Mouse (Mus musculus) brain, embryonic 14.5 days (tissue): ENCODE results near the gene Ppfibp1. TPM values are rescaled to one million over a fixed set of nuclear protein-coding genes. Genes with fewer than 3 reads are reported as not detected.

Experiments
- DNase-seq: peaks from one replicate; pipeline ENCODE4 v3.0.0-alpha.2; 2011; ENCODE audit warnings: low read depth
- CTCF ChIP-seq: fragments of 200-500 bp; IDR thresholded peaks from 2 replicates; pipeline ENCODE4 v1.5.1; 2012; ENCODE audit warnings: inconsistent platforms, mild to moderate bottlenecking, moderate library complexity, borderline replicate concordance; ENCODE audit not compliant: insufficient read depth, insufficient read length; ENCODE audit errors: extremely low read depth
- POLR2A ChIP-seq: fragments of 200-500 bp; IDR thresholded peaks from 2 replicates; pipeline ENCODE4 v1.6.1; 2012; ENCODE audit warnings: mild to moderate bottlenecking, inconsistent platforms, borderline replicate concordance; ENCODE audit not compliant: poor library complexity, insufficient read depth, insufficient read length, severe bottlenecking; ENCODE audit errors: extremely low read depth
- polyA plus RNA-seq: library from polyadenylated mRNA; depleted of rRNA; stranded (reverse); fragments of >200 nt; gene quantifications from 2 replicates; pipeline ENCODE4 v1.2.3, GENCODE M21; 2012

Gene Ppfibp1
- polyA plus RNA-seq, 1 experiment = 15.1 TPM

GRCm38 (mm10) chr6:146907061-146907794, 18.9 kb downstream of the Ppfibp1 start:
- no peak for DNase-seq
- TF ChIP-seq POLR2A (no peak), CTCF (no peak)

DNA sequence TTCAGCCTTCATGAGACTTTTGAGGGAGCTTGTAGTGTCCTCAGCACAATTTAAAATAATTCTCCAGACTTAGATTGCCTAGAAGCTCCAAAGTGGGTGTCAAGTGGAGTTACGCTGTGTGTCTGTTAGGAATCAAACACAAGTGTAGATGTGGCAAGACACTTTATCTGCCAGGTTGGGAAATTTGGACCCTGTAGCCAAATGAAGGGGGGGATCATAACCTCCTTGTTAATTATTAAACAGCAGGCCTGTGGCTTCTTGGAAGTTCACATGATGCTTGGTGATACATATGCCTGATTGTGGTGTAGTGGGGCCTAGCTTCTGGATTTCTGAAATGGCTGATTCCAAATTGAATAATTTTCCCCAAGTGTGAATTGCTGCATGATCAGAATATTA, 19.5 kb downstream of the Ppfibp1 start:
- DNase-seq = no peak
- TF ChIP-seq POLR2A = no peak
- TF ChIP-seq CTCF = no peak

DNA sequence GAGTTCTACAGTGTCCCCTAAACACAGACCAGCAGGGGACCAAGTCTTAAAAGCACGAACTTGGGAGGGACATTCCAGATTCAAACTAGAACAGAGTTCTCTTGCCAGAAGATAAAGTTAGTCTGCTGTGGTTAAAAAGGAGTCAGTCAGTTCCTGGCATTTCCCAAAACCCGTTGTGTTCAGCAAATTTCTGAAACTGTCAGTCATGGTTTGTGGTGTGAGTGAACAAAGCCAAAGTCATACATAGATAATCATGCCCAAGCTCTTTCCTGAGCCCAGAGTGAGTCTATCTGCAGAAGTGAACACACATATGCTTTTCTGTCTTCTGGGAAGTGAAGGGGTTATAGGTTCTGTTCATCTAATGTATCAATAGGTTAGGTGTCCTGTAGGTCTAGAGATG, 20.5 kb downstream of the Ppfibp1 start:
- DNase-seq = no peak
- no peak for TF ChIP-seq POLR2A
- TF ChIP-seq CTCF = no peak

- TF ChIP-seq POLR2A (no peak), CTCF (no peak)
- DNase-seq = no peak
Observed at GRCm38 (mm10) chr6:146909725-146910489, 21.6 kb downstream of the Ppfibp1 start.

GRCm38 (mm10) chr6:146910801-146911200, 22.5 kb downstream of the Ppfibp1 start:
- DNase-seq = no peak
- no peak for TF ChIP-seq POLR2A
- TF ChIP-seq CTCF = no peak

DNA sequence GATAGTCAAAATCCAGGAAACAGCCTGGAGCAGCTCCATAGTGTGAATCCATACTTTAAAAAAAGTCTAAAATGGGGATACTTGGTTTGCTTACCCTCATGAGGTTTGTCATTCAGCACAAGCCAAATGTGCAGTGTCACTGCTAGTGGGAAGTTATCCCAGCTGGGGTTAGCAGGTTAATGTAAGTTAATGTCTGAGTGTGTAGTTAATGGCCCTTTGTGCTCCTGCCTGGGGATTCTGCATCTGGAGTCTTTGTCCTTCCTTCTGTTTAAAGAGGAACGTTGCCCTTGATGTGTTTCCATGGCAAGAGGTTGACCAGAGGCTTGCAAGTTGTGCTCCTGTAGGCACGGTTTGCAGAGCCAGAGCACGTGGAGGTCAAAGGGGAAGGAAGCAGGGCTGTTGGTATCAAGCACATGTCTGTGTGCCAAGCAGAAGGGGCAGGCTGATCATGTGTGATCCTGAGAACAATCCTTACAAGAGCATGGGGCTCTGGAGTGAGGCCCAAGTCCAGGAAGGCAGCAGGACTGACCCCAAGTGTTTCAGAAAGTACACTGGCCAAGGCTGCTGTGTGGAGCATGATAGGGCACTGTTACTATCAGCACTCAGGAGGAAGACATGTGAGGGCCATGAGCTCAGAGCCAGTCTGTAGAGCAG, 24.7 kb downstream of the Ppfibp1 start:
- DNase-seq = no peak
- TF ChIP-seq POLR2A (no peak), CTCF (no peak)

- no peak for DNase-seq
- TF ChIP-seq CTCF (no peak), POLR2A (no peak)
Observed at GRCm38 (mm10) chr6:146913489-146914198, 25.4 kb downstream of the Ppfibp1 start.

GRCm38 (mm10) chr6:146915808-146916207, 27.5 kb downstream of the Ppfibp1 start:
- DNase-seq = peak; percentile 24
- no peak for TF ChIP-seq POLR2A
- no peak for TF ChIP-seq CTCF

DNA sequence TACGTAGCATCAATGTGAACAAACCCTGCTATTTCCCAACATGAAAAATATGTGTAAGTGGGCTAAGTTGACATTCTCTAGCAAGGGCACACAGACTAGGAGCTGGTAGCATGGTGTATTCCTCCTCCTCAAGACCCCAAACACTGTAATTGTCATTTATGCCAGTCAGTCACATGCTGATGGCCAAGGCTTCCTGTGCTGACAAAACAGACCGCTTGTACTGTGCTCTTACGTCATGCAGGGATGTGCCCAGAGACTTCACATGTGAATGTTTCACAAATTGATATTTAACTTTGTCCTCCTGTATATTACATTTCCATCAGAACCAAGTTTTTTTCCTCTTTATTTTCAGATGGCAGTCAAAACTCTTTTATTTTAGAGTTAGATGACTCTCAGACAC, 29.1 kb downstream of the Ppfibp1 start:
- TF ChIP-seq POLR2A (no peak), CTCF (no peak)
- DNase-seq = no peak

- TF ChIP-seq CTCF = no peak
- TF ChIP-seq POLR2A = no peak
Observed at GRCm38 (mm10) chr6:146918341-146918740, 30.1 kb downstream of the Ppfibp1 start.

More at GRCm38 (mm10) chr6:146918341-146918740, 30.1 kb downstream of the Ppfibp1 start:
- no peak for DNase-seq
